Mouse (Mus musculus): Measurements from ENCODE around the gene Fth1.
A peak's percentile ranks its signal among the peaks of the same experiment; 100 is the strongest.

Fth1 gene

DNA sequence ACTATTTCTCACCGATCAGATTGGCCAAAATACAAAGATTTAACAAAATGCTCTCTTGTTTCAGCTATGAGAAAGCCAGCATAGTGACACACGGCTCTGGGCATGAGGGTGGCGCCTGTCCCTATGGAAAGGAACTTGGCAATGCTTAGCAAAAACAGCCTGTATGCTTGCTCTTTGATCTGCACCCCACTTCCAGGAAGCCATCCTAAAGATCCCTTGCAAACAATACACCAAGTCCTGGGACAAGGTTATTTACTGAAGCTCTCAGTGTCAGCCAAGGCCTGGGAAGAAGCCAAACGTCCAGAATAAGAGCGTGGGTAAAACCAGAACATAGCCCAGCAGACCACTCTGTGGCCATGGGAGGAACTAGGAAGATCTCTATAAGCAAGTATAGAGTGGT, 19.6 kb upstream of the Fth1 start:
- no peak for DNase-seq (ENCODE audit: low spot score in 2 of 2)

DNA sequence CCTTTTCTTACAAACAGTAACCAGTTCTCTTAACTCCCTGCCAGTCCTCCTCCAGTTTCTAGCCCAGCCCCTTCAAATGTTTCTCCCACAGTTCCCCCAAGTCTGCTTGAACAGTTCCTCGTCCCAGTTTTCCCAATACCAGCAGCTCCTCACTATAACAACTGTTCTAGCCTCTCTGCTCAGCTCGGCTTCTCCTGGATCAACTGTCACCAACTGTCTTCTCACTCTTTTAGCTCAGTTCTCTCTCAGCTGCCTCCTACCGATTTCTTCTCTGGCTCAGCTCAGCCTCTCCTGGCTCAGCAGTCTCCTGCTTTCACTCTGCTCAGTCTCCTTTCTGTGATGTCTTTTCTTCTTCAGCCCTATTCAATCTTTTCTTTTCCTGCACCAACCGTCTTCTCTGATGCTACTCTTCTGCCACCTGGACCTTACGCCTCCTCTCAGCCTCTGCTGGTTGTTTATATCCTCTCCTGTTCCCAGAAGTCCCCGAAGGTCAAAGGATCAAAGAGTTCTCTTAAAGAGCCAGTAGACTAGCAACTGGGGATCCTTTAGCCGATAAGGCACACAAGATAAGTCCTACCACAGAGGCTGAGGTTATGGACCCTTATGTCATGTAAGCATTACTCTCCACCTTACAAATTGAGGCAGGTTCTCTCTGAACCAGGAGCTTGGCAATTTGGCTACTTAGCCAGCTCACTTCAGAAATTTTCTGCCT, 16.0 kb upstream of the Fth1 start:
- DNase-seq (ENCODE audit: low spot score in 2 of 2): no peak

DNA sequence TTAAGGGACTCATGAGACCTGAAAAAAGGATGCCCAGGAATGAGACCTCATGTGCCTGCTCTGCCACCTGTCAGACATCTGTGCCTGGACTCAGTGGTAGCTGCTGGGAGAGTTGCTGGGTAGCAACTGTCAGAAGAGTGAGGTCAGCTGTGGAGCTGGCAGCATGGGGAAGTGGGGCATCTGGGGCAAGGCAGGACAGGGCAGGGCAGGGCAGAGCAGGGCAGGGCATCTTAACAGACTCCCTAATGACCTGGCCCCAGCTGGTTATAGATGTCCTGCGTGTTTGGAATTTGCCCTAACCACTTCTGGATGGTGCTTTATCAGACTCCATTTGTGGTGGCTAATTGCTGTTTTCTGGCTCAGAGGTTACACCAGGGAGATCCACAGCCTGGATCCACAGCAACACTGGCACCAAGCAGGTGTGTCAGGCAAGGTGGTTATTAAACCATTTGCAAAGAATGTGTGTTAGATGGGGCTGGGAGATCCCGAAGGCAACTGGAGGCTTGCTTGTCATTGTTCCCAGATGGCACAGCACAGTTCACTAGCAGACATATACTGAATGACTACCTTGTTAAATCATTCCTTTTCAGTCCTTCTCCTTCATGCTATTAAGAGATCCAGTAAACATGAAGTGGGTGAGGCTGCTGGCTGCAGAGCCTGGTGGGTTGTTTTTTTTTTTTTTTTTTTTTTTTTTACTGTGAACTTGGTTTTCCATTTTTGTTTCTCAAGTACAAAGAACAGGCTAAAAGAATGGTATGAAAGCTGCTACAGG, 14.1 kb upstream of the Fth1 start:
- peak in 1 of 2 experiments; percentile 42 for DNase-seq (ENCODE audit: low spot score in 2 of 2)

- no peak for DNase-seq (ENCODE audit: low spot score in 2 of 2)
Measured at GRCm38 (mm10) chr19:9968081-9968787, 12.2 kb upstream of the Fth1 start.

DNA sequence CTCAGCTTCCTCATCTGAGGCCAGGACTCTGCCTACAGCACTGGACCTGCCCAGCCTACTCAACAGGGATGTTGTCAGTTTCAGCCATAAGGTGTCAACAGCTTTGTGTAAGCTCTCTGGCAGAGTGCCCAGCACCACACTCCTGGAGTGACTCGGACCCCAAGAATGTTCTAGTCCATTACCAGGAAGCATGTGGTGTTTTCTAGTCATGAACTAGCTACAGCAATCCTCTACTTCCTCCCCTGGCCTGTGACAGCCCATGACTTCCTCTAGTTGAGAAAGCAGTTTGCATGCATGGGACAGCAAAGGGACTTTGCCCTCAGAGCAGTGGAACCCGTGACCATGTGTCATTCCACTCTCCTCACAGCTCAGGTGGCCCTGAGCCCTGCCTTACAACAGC, 5.5 kb upstream of the Fth1 start:
- DNase-seq (ENCODE audit: low spot score in 2 of 2): peak in 1 of 2 experiments; percentile 49

- DNase-seq (ENCODE audit: low spot score in 2 of 2): no peak
Measured at GRCm38 (mm10) chr19:9977085-9977484, 3.3 kb upstream of the Fth1 start.

- DNase-seq (ENCODE audit: low spot score in 2 of 2): peak; percentile 74 to 86
Measured at GRCm38 (mm10) chr19:9978431-9978951, 1.9 kb upstream of the Fth1 start.

DNA sequence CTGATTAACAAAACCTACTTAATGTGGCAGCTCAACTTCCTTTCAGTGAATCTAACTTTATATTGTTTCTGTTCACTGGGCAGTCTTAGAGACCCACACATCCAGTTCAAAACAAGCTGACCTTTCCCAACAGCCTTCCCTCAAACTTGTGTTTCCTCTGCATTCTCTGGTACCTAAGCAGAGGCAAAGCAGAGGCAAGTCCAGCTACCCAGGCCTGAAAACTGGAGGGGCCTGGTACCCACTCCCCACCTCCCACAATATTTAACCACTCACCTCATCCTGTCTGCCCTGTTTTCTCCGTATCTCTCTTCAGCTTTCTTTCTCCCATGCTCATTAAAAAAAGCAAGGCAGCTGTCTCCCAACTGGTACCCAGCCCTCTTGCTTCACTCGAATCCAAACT, 1.2 kb upstream of the Fth1 start:
- DNase-seq (ENCODE audit: low spot score in 2 of 2): no peak

- DNase-seq (ENCODE audit: low spot score in 2 of 2): no peak
Measured at GRCm38 (mm10) chr19:9981621-9982020, 1.2 kb downstream of the Fth1 start.

DNA sequence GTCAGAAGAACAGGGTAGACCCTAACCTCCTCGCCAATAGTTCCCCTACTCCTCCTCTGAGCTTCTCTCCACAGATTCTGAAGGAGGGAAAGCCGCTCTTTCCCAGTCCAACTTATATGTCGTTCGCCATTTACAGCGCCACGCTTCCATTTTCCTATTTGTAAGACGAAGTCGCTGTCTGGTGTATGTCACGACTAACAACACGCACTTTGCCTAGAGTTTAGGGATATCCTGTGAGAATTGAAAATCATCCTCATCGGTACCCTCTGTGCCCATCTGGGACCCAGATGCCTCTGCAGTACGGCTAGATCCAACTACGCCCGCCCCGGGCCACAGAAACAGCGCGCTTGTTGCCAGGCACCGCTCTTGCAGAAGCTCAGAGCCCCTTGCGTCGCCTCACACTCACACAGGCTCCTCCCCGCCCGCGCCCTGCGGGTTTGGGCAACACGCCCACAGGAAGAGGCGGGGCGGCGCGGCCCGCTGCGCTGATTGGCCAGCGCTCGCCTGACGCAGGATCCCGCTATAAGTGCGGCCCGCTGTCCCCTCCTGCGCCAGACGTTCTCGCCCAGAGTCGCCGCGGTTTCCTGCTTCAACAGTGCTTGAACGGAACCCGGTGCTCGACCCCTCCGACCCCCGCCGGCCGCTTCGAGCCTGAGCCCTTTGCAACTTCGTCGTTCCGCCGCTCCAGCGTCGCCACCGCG, 1.9 kb downstream of the Fth1 start:
- DNase-seq (ENCODE audit: low spot score in 2 of 2): peak; percentile 94 to 98

DNA sequence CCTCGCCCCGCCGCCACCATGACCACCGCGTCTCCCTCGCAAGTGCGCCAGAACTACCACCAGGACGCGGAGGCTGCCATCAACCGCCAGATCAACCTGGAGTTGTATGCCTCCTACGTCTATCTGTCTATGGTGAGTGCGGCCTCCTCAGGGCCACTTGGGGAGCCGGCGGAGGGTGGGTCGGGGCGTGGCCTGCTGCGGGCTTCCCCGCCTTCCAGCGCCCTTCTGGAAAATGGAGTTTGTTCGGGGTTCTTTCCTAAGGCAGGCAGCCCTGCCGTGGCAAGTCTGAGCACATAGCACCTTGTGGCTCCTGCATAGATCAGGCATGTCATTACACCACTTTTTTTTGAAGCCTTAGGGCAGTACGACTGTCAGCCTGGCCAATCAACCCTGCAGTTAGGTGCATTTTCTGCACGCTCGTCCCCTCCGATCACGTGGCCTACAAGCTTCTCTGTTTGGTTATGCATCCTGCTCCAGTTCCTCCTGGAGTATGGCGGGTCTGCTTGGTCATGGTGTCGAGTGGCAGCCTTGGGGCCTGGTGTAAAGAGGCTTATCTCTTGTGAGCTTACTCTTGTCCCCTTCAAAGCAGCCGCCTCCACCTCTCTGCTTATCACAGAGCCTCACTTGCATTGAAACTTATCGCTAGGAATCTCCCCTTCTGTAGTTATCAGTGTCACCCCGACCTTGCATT, 2.6 kb downstream of the Fth1 start:
- peak; percentile 75 to 86 for DNase-seq (ENCODE audit: low spot score in 2 of 2)

GRCm38 (mm10) chr19:9984111-9985055, 4.0 kb downstream of the Fth1 start:
- no peak for DNase-seq (ENCODE audit: low spot score in 2 of 2)

- DNase-seq (ENCODE audit: low spot score in 2 of 2): no peak
Measured at GRCm38 (mm10) chr19:9985190-9985899, 4.9 kb downstream of the Fth1 start.

DNA sequence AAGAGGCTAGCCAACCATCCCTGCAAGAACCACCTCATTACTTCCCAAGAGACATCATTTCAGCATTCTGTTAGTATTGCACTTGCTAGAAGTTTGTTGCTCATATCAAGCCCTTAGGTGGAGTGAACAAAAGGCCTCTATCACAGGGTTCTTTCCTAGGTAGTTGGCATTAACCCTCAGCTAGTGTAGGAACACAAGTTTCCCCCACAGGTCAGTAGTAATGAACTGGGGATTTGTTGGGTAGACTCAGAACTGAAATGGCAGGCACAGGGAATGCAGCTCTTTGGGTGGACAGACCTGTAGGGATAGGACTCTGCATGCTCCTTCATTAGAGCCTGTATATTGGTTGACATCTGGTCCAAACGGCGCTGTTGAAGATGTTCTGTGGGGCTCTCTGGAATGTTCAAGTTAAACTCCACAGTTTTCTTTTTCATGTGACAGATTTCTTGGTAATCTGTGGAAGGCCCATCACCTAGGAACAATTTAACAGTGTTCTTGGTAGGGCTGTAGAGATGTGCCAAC, 5.6 kb downstream of the Fth1 start:
- no peak for DNase-seq (ENCODE audit: low spot score in 2 of 2)

- DNase-seq (ENCODE audit: low spot score in 2 of 2): no peak
Measured at GRCm38 (mm10) chr19:9987192-9987591, 6.8 kb downstream of the Fth1 start.

GRCm38 (mm10) chr19:9987593-9987992, 7.2 kb downstream of the Fth1 start:
- no peak for DNase-seq (ENCODE audit: low spot score in 2 of 2)

- DNase-seq (ENCODE audit: low spot score in 2 of 2): peak; percentile 55 to 59
Measured at GRCm38 (mm10) chr19:9989171-9989883, 8.9 kb downstream of the Fth1 start.

GRCm38 (mm10) chr19:9989884-9990256, 9.5 kb downstream of the Fth1 start:
- no peak for DNase-seq (ENCODE audit: low spot score in 2 of 2)
